Mouse (Mus musculus): ENCODE measurements around the gene Aqp8. TPM values are rescaled to one million over a fixed set of nuclear protein-coding genes. Genes with fewer than 3 reads are reported as not detected.

The Aqp8 gene
- total RNA-seq (2012; rRNA removed) (not detected in 2 replicates), total RNA-seq (2014; rRNA removed) (not detected in 2 replicates), polyA plus RNA-seq (2012; ENCODE audit: insufficient read length, low read depth) (not detected in 2 replicates)

- H3K79me2 ChIP-seq (replicated peaks; ENCODE audit: control insufficient read depth, extremely low read depth, insufficient read depth, poor library complexity, severe bottlenecking) = no peaks in the 10 kb centered on the region
- H3K27ac ChIP-seq (ENCODE audit: insufficient read depth, low read depth) = no peak within 1 kb of the TSS
- no peaks in the 10 kb centered on the region for H3K36me3 ChIP-seq (replicated peaks in 1 of 2; ENCODE audit: control insufficient read depth in 1 of 2, insufficient read depth in 1 of 2, low read length in 1 of 2)
- H3K4me3 ChIP-seq (replicated peaks in 1 of 3; ENCODE audit: low read depth in 2 of 3, low read length in 2 of 3, poor library complexity in 1 of 3) = no peak within 1 kb of the TSS
- dilution Hi-C loops (cut with MboI; ENCODE audit: extremely low pct_ligation_motif_present, extremely low pct_unique_long_range_greater_than_20kb, low sequenced_read_pairs) = no loop called here
- no peak within 1 kb of the TSS for H3K4me2 ChIP-seq (ENCODE audit: insufficient read depth, low read depth, poor library complexity, severe bottlenecking)
- H3K9me3 ChIP-seq (replicated peaks; ENCODE audit: low read length) = no peaks in the 10 kb centered on the region
- DNase-seq (ENCODE audit: extremely low read depth) = no peak
- TF ChIP-seq HCFC1 (IDR thresholded peaks at IDR 0.05; ENCODE audit: low read depth, low read length) (no peak), BHLHE40 (IDR thresholded peaks at IDR 0.05; ENCODE audit: low read depth, low read length) (no peak), USF1 (IDR thresholded peaks at IDR 0.05; ENCODE audit: low read depth, low read length) (no peak), CHD2 (IDR thresholded peaks at IDR 0.05; ENCODE audit: low read length) (no peak), MAX (IDR thresholded peaks at IDR 0.05; ENCODE audit: low read length) (no peak), JUND (conservative IDR thresholded peaks at IDR 0.05; ENCODE audit: low read depth, low read length) (no peak), ZC3H11A (IDR thresholded peaks at IDR 0.05; ENCODE audit: low read depth, low read length) (no peak), POLR2A (IDR thresholded peaks at IDR 0.05; ENCODE audit: low read depth, low read length) (no peak), PAX5 (IDR thresholded peaks at IDR 0.05; ENCODE audit: low read length) (no peak), USF2 (conservative IDR thresholded peaks at IDR 0.05; ENCODE audit: low read depth, low read length) (no peak)
- H3K9ac ChIP-seq (ENCODE audit: insufficient read depth, low read depth) = no peak within 1 kb of the TSS
- 0 out of 4 replicates have a peak, but pooled peaks cover 0 to 4% of the 10 kb centered on the region in 2 experiments for H3K4me1 ChIP-seq (ENCODE audit: control insufficient read depth in 1 of 2, insufficient read depth in 2 of 2)
- peaks cover 5% of the 10 kb centered on the region for H3K27me3 ChIP-seq (replicated peaks)
- in situ Hi-C loops (cut with MboI; ENCODE audit: low pct_ligation_motif_present, low pct_unique_long_range_greater_than_20kb, low sequenced_read_pairs) = loop anchor here (10.0 kb wide), 1 partner anchor 447 kb away; no protein-coding TSS in a partner anchor
These were observed at the start of gene Aqp8 for GRCm38 (mm10) chr7:123462070-123462501. Aqp8 (plus strand) TSS chr7:123462291.

DNA sequence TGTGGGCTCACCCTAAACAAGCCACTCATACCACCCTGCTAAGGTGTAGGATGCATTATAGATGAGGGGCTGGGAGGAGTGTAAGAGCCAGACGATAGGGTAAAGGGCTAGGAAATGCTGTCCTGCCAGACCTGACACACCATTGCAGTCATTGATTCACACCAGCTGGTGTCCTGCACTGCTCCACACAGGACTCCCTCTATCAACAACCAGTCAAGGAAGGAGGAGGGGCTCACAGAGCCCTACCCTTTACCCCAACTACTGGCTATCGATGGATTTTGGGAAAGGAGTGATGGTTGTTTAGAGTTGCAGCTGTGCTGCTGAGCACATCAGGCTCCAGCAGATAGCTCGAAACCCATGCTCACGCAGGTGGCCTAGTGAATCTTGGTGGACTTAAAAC, 45.3 kb upstream of the Aqp8 start:
- H3K9ac ChIP-seq (ENCODE audit: insufficient read depth, low read depth) = no peak overlapping the region
- dilution Hi-C loops (cut with MboI; ENCODE audit: extremely low pct_ligation_motif_present, extremely low pct_unique_long_range_greater_than_20kb, low sequenced_read_pairs) = no loop called here
- H3K27ac ChIP-seq (ENCODE audit: insufficient read depth, low read depth) = no peak overlapping the region
- H3K4me2 ChIP-seq (ENCODE audit: insufficient read depth, low read depth, poor library complexity, severe bottlenecking) = no peak overlapping the region
- no peak for TF ChIP-seq POLR2A (IDR thresholded peaks at IDR 0.05; ENCODE audit: low read depth, low read length)
- no peak for TF ChIP-seq USF1 (IDR thresholded peaks at IDR 0.05; ENCODE audit: low read depth, low read length)
- no peak for TF ChIP-seq POLR2AphosphoS2 (IDR thresholded peaks at IDR 0.05; ENCODE audit: low read depth, low read length)
- no peak for TF ChIP-seq MEF2A (IDR thresholded peaks at IDR 0.05; ENCODE audit: borderline replicate concordance, low read depth, low read length)
- no peak for TF ChIP-seq ETS1 (conservative IDR thresholded peaks at IDR 0.05; ENCODE audit: low read depth, low read length)
- TF ChIP-seq CHD1 (IDR thresholded peaks at IDR 0.05; ENCODE audit: low read depth, low read length) = no peak
- no peak for TF ChIP-seq MAFK (IDR thresholded peaks at IDR 0.05; ENCODE audit: insufficient replicate concordance, low read length)
- no peak for TF ChIP-seq ELF1 (IDR thresholded peaks at IDR 0.05; ENCODE audit: low read depth, low read length)
- no peak for TF ChIP-seq TBP (conservative IDR thresholded peaks at IDR 0.05; ENCODE audit: low read depth, low read length)
- TF ChIP-seq MYC (IDR thresholded peaks at IDR 0.05; ENCODE audit: low read depth, low read length) = no peak
- TF ChIP-seq MAX (IDR thresholded peaks at IDR 0.05; ENCODE audit: low read length) = no peak
- TF ChIP-seq IRF4 (IDR thresholded peaks at IDR 0.05; ENCODE audit: low read depth, low read length) = no peak
- no peak for TF ChIP-seq JUN (IDR thresholded peaks at IDR 0.05; ENCODE audit: insufficient read depth, low read depth, low read length)
- no peak for TF ChIP-seq KAT2A (IDR thresholded peaks at IDR 0.05; ENCODE audit: insufficient replicate concordance, low read length)
- H3K79me2 ChIP-seq (replicated peaks; ENCODE audit: control insufficient read depth, extremely low read depth, insufficient read depth, poor library complexity, severe bottlenecking) = no peaks in the 10 kb centered on the region
- H3K36me3 ChIP-seq (replicated peaks in 1 of 2; ENCODE audit: control insufficient read depth in 1 of 2, insufficient read depth in 1 of 2, low read length in 1 of 2) = peaks cover 7 to 63% of the 10 kb centered on the region in 2 experiments
- in situ Hi-C loops (cut with MboI; ENCODE audit: low pct_ligation_motif_present, low pct_unique_long_range_greater_than_20kb, low sequenced_read_pairs) = no loop called here
- H3K9me3 ChIP-seq (replicated peaks; ENCODE audit: low read length) = no peaks in the 10 kb centered on the region
- H3K4me3 ChIP-seq (replicated peaks in 1 of 3; ENCODE audit: low read depth in 2 of 3, low read length in 2 of 3, poor library complexity in 1 of 3) = no peak overlapping the region
- no peaks in the 10 kb centered on the region for H3K4me1 ChIP-seq (ENCODE audit: control insufficient read depth in 1 of 2, insufficient read depth in 2 of 2)
- no peak for DNase-seq (ENCODE audit: extremely low read depth)
- no peaks in the 10 kb centered on the region for H3K27me3 ChIP-seq (replicated peaks)
